Mouse (Mus musculus) stomach, postnatal 0 days (tissue): ENCODE data around the gene Pih1h3b. TPM values are rescaled to one million over a fixed set of nuclear protein-coding genes. Genes with fewer than 3 reads are reported as not detected.
A peak's percentile ranks its signal among the peaks of the same experiment; 100 is the strongest.

Source experiments
- ATAC-seq: fragments of 200-750 bp; cut with Nextera tagmentation; 2 replicates; pipeline ENCODE4 v1.8.0; 2017; ENCODE audit not compliant: low FRiP score, low TSS enrichment
- DNase-seq: peaks from one replicate; pipeline ENCODE4 v3.0.0-alpha.2; 2016; ENCODE audit warnings: low spot score
- H3K27ac ChIP-seq: fragments of 300-500 bp; sonication (generic); replicated peaks from 2 replicates; pipeline ENCODE4 v1.5.1; 2014; ENCODE audit warnings: mild to moderate bottlenecking, control low read depth
- H3K27me3 ChIP-seq: fragments of 300-500 bp; sonication (generic); 2 replicates; pipeline ENCODE4 v1.6.1; 2014; ENCODE audit warnings: low read length; ENCODE audit not compliant: control insufficient read depth, insufficient read depth
- H3K36me3 ChIP-seq: fragments of 300-500 bp; sonication (generic); 2 replicates; pipeline ENCODE4 v1.6.1; 2014; ENCODE audit warnings: low read length, mixed read lengths; ENCODE audit not compliant: control insufficient read depth, insufficient read depth
- H3K4me1 ChIP-seq: fragments of 300-500 bp; sonication (generic); replicated peaks from 2 replicates; pipeline ENCODE4 v1.6.1; 2014; ENCODE audit warnings: antibody characterized with exemption; ENCODE audit not compliant: control insufficient read depth, insufficient read depth
- H3K4me2 ChIP-seq: fragments of 300-500 bp; sonication (generic); replicated peaks from 2 replicates; pipeline ENCODE4 v1.6.1; 2014; ENCODE audit warnings: low read depth, mild to moderate bottlenecking, control low read depth, moderate library complexity
- H3K4me3 ChIP-seq: fragments of 300-500 bp; sonication (generic); 2 replicates; pipeline ENCODE4 v1.5.1; 2014; ENCODE audit warnings: low read depth, low read length, control low read depth
- H3K9ac ChIP-seq: fragments of 300-500 bp; sonication (generic); 2 replicates; pipeline ENCODE4 v1.6.1; 2014; ENCODE audit warnings: mild to moderate bottlenecking, low read length, control low read depth, mixed read lengths
- H3K9me3 ChIP-seq: fragments of 300-500 bp; sonication (generic); 2 replicates; pipeline ENCODE4 v1.6.1; 2016; ENCODE audit warnings: low read length; ENCODE audit not compliant: control insufficient read depth
- CTCF ChIP-seq: IDR thresholded peaks from 2 replicates; pipeline ENCODE4 v1.5.1; 2016; ENCODE audit warnings: antibody characterized with exemption, low read depth, mild to moderate bottlenecking, moderate library complexity
- EP300 ChIP-seq: optimal IDR thresholded peaks from 2 replicates; pipeline ENCODE3; 2016; ENCODE audit warnings: antibody characterized with exemption
- WGBS: fragments of 180-500 bp; shearing (Covaris S2); extraction: QIAGEN DNeasy Blood & Tissue Kit; methylation state at CpG from one replicate; pipeline ENCODE4 v1.1.7; 2014; 5-methylcytosine and 5-hydroxymethylcytosine counted together
- polyA plus RNA-seq: library from polyadenylated mRNA; unstranded; fragments of >200 nt; fragmentation: Nextera tagmentation; extraction: Ambion mirVana; gene quantifications from 2 replicates; pipeline ENCODE4 v1.2.1, GENCODE M21; 2015

Gene Pih1h3b
- not detected in 2 replicates for polyA plus RNA-seq

- Histone ChIP-seq H3K4me1 (no peaks in the 10 kb centered on the region), H3K9ac (no peak within 1 kb of the TSS)
- no peak for TF ChIP-seq EP300
- TF ChIP-seq CTCF = no peak
Observed at GRCm38 (mm10) chrX:140062135-140062975, at the start of gene Pih1h3b, which contains the start of gene Nup62cl. TSS of gene Pih1h3b (plus strand) at chrX:140062879. TSS of gene Nup62cl (minus strand) at chrX:140062712.

DNA sequence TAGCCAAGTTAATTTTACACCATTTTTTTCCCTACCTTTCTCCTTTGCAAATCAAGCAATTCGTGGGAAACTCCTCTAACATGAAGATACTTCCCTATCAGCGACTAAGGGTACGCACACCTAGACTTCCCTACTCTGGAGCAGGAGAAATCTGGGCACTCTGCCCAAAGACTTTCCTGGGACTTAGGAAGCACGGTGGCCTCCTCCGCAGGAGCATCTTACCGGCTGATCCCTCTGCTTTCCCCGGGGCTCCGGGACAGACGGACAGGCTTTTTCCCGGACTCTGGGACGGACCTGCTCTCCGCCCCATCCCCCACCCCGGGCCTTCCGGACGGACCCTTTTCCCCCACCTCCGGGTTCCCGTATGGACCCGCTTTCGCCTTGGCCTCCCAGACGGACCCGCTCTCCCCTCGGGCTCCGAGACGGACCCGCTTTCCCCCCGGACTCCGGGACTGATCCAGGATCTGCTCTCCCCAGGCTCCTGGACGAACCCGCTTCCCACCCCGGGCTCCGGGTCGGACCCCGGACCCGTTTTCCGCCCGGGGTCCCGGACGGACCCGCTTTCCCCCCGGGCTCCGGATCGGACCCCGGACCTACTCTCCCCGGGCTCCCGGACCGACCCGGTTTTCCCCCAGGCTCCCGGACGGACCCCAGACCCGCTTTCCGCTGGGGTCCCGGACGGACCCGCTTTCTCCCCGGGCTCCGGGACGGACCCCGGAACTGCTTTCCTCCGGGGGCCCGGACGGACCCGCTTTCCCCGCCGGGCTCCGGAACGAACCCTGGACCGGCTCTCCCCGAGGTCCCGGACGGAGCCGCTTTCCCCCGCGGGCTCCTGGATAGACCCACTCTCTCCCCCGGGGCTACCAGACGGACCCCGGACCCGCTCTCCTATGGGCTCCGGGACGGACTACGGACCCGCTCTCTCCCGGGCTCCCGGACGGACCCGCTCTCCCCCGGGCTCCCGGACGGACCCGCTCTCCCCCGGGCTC, 1.5 kb upstream of the Pih1h3b start:
- no peaks in the 10 kb centered on the region for H3K4me1 ChIP-seq
- DNase-seq (peak; percentile 17), ATAC-seq (no peak)
- H3K4me2 ChIP-seq = peak overlapping the region; percentile 49
- no peak overlapping the region for H3K9ac ChIP-seq
- WGBS = 13% methylated on average over 77 of the region's 90 CpGs
- no peaks in the 10 kb centered on the region for H3K9me3 ChIP-seq
- H3K27me3 ChIP-seq = no peaks in the 10 kb centered on the region
- H3K36me3 ChIP-seq = no peaks in the 10 kb centered on the region
- H3K27ac ChIP-seq = no peak overlapping the region
- H3K4me3 ChIP-seq = peak overlapping the region; percentile 31
- TF ChIP-seq CTCF = no peak

More at GRCm38 (mm10) chrX:140062135-140062975, at the start of gene Pih1h3b, which contains the start of gene Nup62cl:
- no peak within 1 kb of the TSS for H3K27ac ChIP-seq
- 18% methylated on average over 60 of the region's 64 CpGs for WGBS
- DNase-seq = peak; percentile 77
- H3K4me2 ChIP-seq = peak within 1 kb of the TSS; percentile 49
- H3K9me3 ChIP-seq = no peaks in the 10 kb centered on the region
- peak; percentile 90 for ATAC-seq
- no peaks in the 10 kb centered on the region for H3K36me3 ChIP-seq
- peak within 1 kb of the TSS; percentile 31 for H3K4me3 ChIP-seq
- no peaks in the 10 kb centered on the region for H3K27me3 ChIP-seq

GRCm38 (mm10) chrX:140082535-140082934, 19.9 kb downstream of the Pih1h3b start:
- no peaks in the 10 kb centered on the region for H3K27me3 ChIP-seq
- no peak overlapping the region for H3K4me3 ChIP-seq
- ATAC-seq = no peak
- DNase-seq = no peak
- H3K9me3 ChIP-seq = no peaks in the 10 kb centered on the region
- no peak overlapping the region for H3K4me2 ChIP-seq
- TF ChIP-seq CTCF = no peak
- no peak for TF ChIP-seq EP300
- WGBS = 89% methylated on average over 2 of the region's 2 CpGs
- H3K36me3 ChIP-seq = no peaks in the 10 kb centered on the region
- H3K27ac ChIP-seq = no peak overlapping the region
- H3K9ac ChIP-seq = no peak overlapping the region
- no peaks in the 10 kb centered on the region for H3K4me1 ChIP-seq

DNA sequence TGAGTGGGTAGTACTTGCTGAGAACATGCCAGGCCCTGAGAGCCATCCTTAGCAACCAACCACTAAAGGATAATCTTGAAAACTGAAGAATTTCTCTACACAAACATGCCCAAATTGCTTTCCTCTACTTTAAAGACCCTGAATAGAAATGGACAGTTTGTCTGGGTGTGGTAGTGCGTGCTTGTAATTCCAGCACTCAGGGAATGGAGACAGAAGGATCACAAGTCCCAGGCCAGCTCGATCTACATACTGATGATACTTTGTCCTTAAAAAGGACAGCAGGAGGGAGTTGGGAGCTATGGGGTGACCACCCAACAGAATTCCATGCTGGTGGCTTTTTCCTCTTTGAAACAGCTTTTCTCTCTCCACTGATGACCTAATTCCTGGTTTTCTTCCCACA, 31.4 kb downstream of the Pih1h3b start:
- H3K4me1 ChIP-seq = no peaks in the 10 kb centered on the region
- H3K27ac ChIP-seq = no peak overlapping the region
- TF ChIP-seq CTCF (no peak), EP300 (no peak)
- no peaks in the 10 kb centered on the region for H3K27me3 ChIP-seq
- H3K36me3 ChIP-seq = no peaks in the 10 kb centered on the region
- ATAC-seq = no peak
- H3K4me2 ChIP-seq = no peak overlapping the region
- H3K9ac ChIP-seq = no peak overlapping the region
- no peaks in the 10 kb centered on the region for H3K9me3 ChIP-seq
- H3K4me3 ChIP-seq = no peak overlapping the region
- no peak for DNase-seq
- 72% methylated on average over 2 of the region's 2 CpGs for WGBS

Other genes with a start within 250 kb of the Pih1h3b start
- 5.1 and 5.5 TPM in 2 replicates for gene Morc4, start 191.2 kb upstream of the Pih1h3b start, polyA plus RNA-seq
- 1.1 TPM in 2 replicates for gene Rbm41, start 64.3 kb upstream of the Pih1h3b start, polyA plus RNA-seq
- gene Nup62cl, start 167 bp upstream of the Pih1h3b start, polyA plus RNA-seq = 1.1 and 1.7 TPM in 2 replicates